ENCODE assay signal across 35 mouse cellular contexts in genomic region chr1:171432158-171432557, GRCm38 (mm10).
"Had no signal": no experiment of that assay in that cellular context is flagged by ENCODE, and none has a peak within 500 bp of the region (broad histone marks: within the 10 kb centered on the region; RNA-seq: fewer than 3 reads in every experiment).

No protein-coding gene starts in this region.

- DNase-seq: heart, postnatal 10 days; heart, postnatal 14 days; heart, postnatal 36 days; heart, postnatal 4 days; kidney, adult 11 months; kidney, adult 18-20 months; kidney, adult 2 months; kidney, adult 8-10 months; kidney, adult 9 months; kidney, postnatal 10 days; kidney, postnatal 14 days; kidney, postnatal 25 days; kidney, postnatal 36 days; kidney, postnatal 4 days; layer of hippocampus, adult 9-11 months; layer of hippocampus, postnatal 36 days had no signal

- H3K4me3 ChIP-seq: heart, embryonic 10.5 days; heart, embryonic 12.5 days; heart, embryonic 13.5 days; heart, embryonic 15.5 days; hindbrain, embryonic 10.5 days; hindbrain, embryonic 12.5 days; hindbrain, embryonic 13.5 days; hindbrain, embryonic 15.5 days; intestine, embryonic 15.5 days; kidney, embryonic 15.5 days; layer of hippocampus, adult 2 months; left cerebral cortex, adult 2 months had no signal

- H3K4me2 ChIP-seq: heart, embryonic 12.5 days; heart, embryonic 13.5 days; heart, embryonic 15.5 days; hindbrain, embryonic 12.5 days; hindbrain, embryonic 13.5 days; hindbrain, embryonic 14.5 days; hindbrain, embryonic 15.5 days; intestine, embryonic 15.5 days; kidney, embryonic 15.5 days had no signal

- H3K36me3 ChIP-seq: heart, embryonic 10.5 days; heart, embryonic 12.5 days; heart, embryonic 13.5 days; heart, embryonic 15.5 days; hindbrain, embryonic 10.5 days; hindbrain, embryonic 12.5 days; hindbrain, embryonic 13.5 days; hindbrain, embryonic 15.5 days; intestine, embryonic 15.5 days; kidney, embryonic 15.5 days had no signal

- H3K27me3 ChIP-seq: heart, embryonic 12.5 days; heart, embryonic 13.5 days; heart, embryonic 15.5 days; intestine, embryonic 15.5 days; kidney, embryonic 15.5 days had no signal

- H3K9ac ChIP-seq: heart, embryonic 12.5 days; heart, embryonic 13.5 days; heart, embryonic 15.5 days; hindbrain, embryonic 12.5 days; hindbrain, embryonic 13.5 days; hindbrain, embryonic 14.5 days; hindbrain, embryonic 15.5 days; intestine, embryonic 15.5 days; kidney, embryonic 15.5 days had no signal

- ATAC-seq: hindbrain, embryonic 16.5 days; hindbrain, postnatal 0 days; inflammation-experienced regulatory T-cells, adult 6 months; intestine, embryonic 15.5 days; intestine, embryonic 16.5 days; intestine, postnatal 0 days had no signal

- H3K9me3 ChIP-seq: heart, embryonic 10.5 days; heart, embryonic 15.5 days; hindbrain, embryonic 12.5 days; hindbrain, embryonic 13.5 days; hindbrain, embryonic 15.5 days; intestine, embryonic 15.5 days; kidney, embryonic 15.5 days had no signal

- H3K27ac ChIP-seq: heart, embryonic 10.5 days; heart, embryonic 13.5 days; heart, embryonic 15.5 days; hindbrain, embryonic 10.5 days; hindbrain, embryonic 12.5 days; hindbrain, embryonic 13.5 days; hindbrain, embryonic 14.5 days; hindbrain, embryonic 15.5 days; hindbrain, postnatal 0 days; intestine, embryonic 15.5 days; kidney, embryonic 15.5 days; kidney, postnatal 0 days; layer of hippocampus, adult 2 months; left cerebral cortex, adult 2 months had no signal
